Mouse (Mus musculus): Measurements from ENCODE around the gene Ssbp4.
A peak's percentile ranks its signal among the peaks of the same experiment; 100 is the strongest.

Gene Ssbp4

GRCm38 (mm10) chr8:70585258-70585652, 23.4 kb downstream of the Ssbp4 start:
- DNase-seq = peak; percentile 68

GRCm38 (mm10) chr8:70584606-70585257, 23.9 kb downstream of the Ssbp4 start:
- DNase-seq = no peak

GRCm38 (mm10) chr8:70583476-70584387, 24.9 kb downstream of the Ssbp4 start:
- no peak for DNase-seq

GRCm38 (mm10) chr8:70577207-70577606, 31.5 kb downstream of the Ssbp4 start:
- DNase-seq = no peak

- peak; percentile 60 for DNase-seq
Observed at GRCm38 (mm10) chr8:70574915-70575314, 33.8 kb downstream of the Ssbp4 start.

GRCm38 (mm10) chr8:70574302-70574701, 34.4 kb downstream of the Ssbp4 start:
- no peak for DNase-seq

- no peak for DNase-seq
Observed at GRCm38 (mm10) chr8:70570990-70571389, 37.7 kb downstream of the Ssbp4 start.

- DNase-seq = no peak
Observed at GRCm38 (mm10) chr8:70570360-70570759, 38.3 kb downstream of the Ssbp4 start.

- DNase-seq = peak; percentile 45
Observed at GRCm38 (mm10) chr8:70565561-70565960, 43.1 kb downstream of the Ssbp4 start.

- no peak for DNase-seq
Observed at GRCm38 (mm10) chr8:70564696-70565235, 43.9 kb downstream of the Ssbp4 start.

GRCm38 (mm10) chr8:70563763-70564387, 44.8 kb downstream of the Ssbp4 start:
- no peak for DNase-seq

GRCm38 (mm10) chr8:70562802-70563201, 45.9 kb downstream of the Ssbp4 start:
- DNase-seq = peak; percentile 62

- peak; percentile 74 for DNase-seq
Observed at GRCm38 (mm10) chr8:70561809-70562535, 46.7 kb downstream of the Ssbp4 start.

- DNase-seq = no peak
Observed at GRCm38 (mm10) chr8:70561357-70561756, 47.3 kb downstream of the Ssbp4 start.

- no peak for DNase-seq
Observed at GRCm38 (mm10) chr8:70560564-70560963, 48.1 kb downstream of the Ssbp4 start.

GRCm38 (mm10) chr8:70560096-70560495, 48.6 kb downstream of the Ssbp4 start:
- peak; percentile 73 for DNase-seq

- DNase-seq = no peak
Observed at GRCm38 (mm10) chr8:70558983-70559382, 49.7 kb downstream of the Ssbp4 start.

GRCm38 (mm10) chr8:70558334-70558733, 50.3 kb downstream of the Ssbp4 start:
- DNase-seq = no peak

GRCm38 (mm10) chr8:70555079-70555747, 53.5 kb downstream of the Ssbp4 start:
- no peak for DNase-seq

- DNase-seq = peak; percentile 63
Observed at GRCm38 (mm10) chr8:70553740-70554139, 54.9 kb downstream of the Ssbp4 start.

GRCm38 (mm10) chr8:70552836-70553235, 55.8 kb downstream of the Ssbp4 start:
- DNase-seq = peak; percentile 40

- no peak for DNase-seq
Observed at GRCm38 (mm10) chr8:70551558-70552161, 57.0 kb downstream of the Ssbp4 start.

Data from lung, postnatal 14 days (tissue).